Mouse (Mus musculus) liver, adult 2 months (tissue): ENCODE results near the gene Fbxl17. TPM values are rescaled to one million over a fixed set of nuclear protein-coding genes. Genes with fewer than 3 reads are reported as not detected.

Source experiments
- DNase-seq: peaks from one replicate; pipeline ENCODE4 v3.0.0-alpha.2; 2011; ENCODE audit warnings: low read depth, low spot score; ENCODE audit errors: extremely low read depth
- H3K27ac ChIP-seq: fragments of 200-500 bp; replicated peaks from 2 replicates; pipeline ENCODE4 v1.5.1; 2012; ENCODE audit warnings: low read depth, mild to moderate bottlenecking, control low read depth, inconsistent platforms, low read length; ENCODE audit not compliant: insufficient read depth
- H3K27me3 ChIP-seq: fragments of 200-500 bp; 2 replicates; pipeline ENCODE4 v1.6.1; 2012; ENCODE audit warnings: mild to moderate bottlenecking, moderate library complexity, low read length, inconsistent platforms; ENCODE audit not compliant: control insufficient read depth, insufficient read depth
- H3K36me3 ChIP-seq: fragments of 200-500 bp; 2 replicates; pipeline ENCODE4 v1.6.1; 2012; ENCODE audit warnings: low read length, inconsistent platforms; ENCODE audit not compliant: control insufficient read depth, insufficient read depth
- H3K4me1 ChIP-seq: fragments of 200-500 bp; 2 replicates; pipeline ENCODE4 v1.6.1; 2011; ENCODE audit warnings: low read length; ENCODE audit not compliant: control insufficient read depth, insufficient read depth
- H3K4me3 ChIP-seq: fragments of 200-500 bp; 2 replicates; pipeline ENCODE4 v1.5.1; 2011; ENCODE audit warnings: low read depth, mild to moderate bottlenecking, control low read depth, low read length, moderate library complexity; ENCODE audit not compliant: insufficient read depth
- H3K79me2 ChIP-seq: fragments of 200-500 bp; 2 replicates; pipeline ENCODE4 v1.6.1; 2012; ENCODE audit warnings: inconsistent platforms, mild to moderate bottlenecking, low read length, moderate library complexity; ENCODE audit not compliant: control insufficient read depth, insufficient read depth
- H3K9ac ChIP-seq: fragments of 200-500 bp; 2 replicates; pipeline ENCODE4 v1.6.1; 2012; ENCODE audit warnings: low read depth, mild to moderate bottlenecking, control low read depth, inconsistent platforms, low read length
- CTCF ChIP-seq: fragments of 200-500 bp; IDR thresholded peaks from 2 replicates; pipeline ENCODE4 v1.5.1; 2011; ENCODE audit warnings: low read depth, low read length, control low read depth
- POLR2A ChIP-seq: fragments of 200-500 bp; IDR thresholded peaks from 2 replicates; pipeline ENCODE4 v1.6.1; 2011; ENCODE audit warnings: low read length, control low read depth; ENCODE audit not compliant: insufficient read depth; ENCODE audit errors: extremely low read depth
- WGBS: fragments of 180-500 bp; shearing (Covaris S2); methylation state at CpG from one replicate; pipeline ENCODE4 v1.1.7; 2018; 5-methylcytosine and 5-hydroxymethylcytosine counted together
- polyA plus RNA-seq: library from polyadenylated mRNA; depleted of rRNA; stranded (reverse); fragments of >200 nt; gene quantifications from 2 replicates; pipeline ENCODE4 v1.2.3, GENCODE M21; 2012
- total RNA-seq: library from RNA; depleted of rRNA; stranded (reverse); fragments of >200 nt; gene quantifications from 2 replicates; pipeline ENCODE4 v1.2.3, GENCODE M21; 2014

Fbxl17 gene
- total and polyA plus RNA-seq, 2 experiments = 5.4 to 12.2 TPM

GRCm38 (mm10) chr17:63171264-63171663 lies 328.6 kb downstream of the Fbxl17 start:
- 67% methylated on average over 5 of the region's 5 CpGs for WGBS
- Histone ChIP-seq H3K27ac (no peak overlapping the region), H3K9ac (no peak overlapping the region), H3K27me3 (no peaks in the 10 kb centered on the region), H3K36me3 (no peaks in the 10 kb centered on the region), H3K4me1 (no peaks in the 10 kb centered on the region), H3K4me3 (no peak overlapping the region), H3K79me2 (no peaks in the 10 kb centered on the region; the same call in 1 of the 2 replicates)
- TF ChIP-seq POLR2A (no peak), CTCF (no peak)
- DNase-seq = no peak

GRCm38 (mm10) chr17:63168019-63168788 lies 331.6 kb downstream of the Fbxl17 start:
- Histone ChIP-seq H3K4me1 (no peaks in the 10 kb centered on the region), H3K36me3 (no peaks in the 10 kb centered on the region), H3K9ac (no peak overlapping the region), H3K79me2 (no peaks in the 10 kb centered on the region), H3K4me3 (no peak overlapping the region), H3K27me3 (no peaks in the 10 kb centered on the region), H3K27ac (no peak overlapping the region)
- 76% methylated on average over 5 of the region's 5 CpGs for WGBS
- DNase-seq = no peak
- TF ChIP-seq POLR2A = no peak
- TF ChIP-seq CTCF = no peak

GRCm38 (mm10) chr17:63167248-63167647 lies 332.6 kb downstream of the Fbxl17 start:
- Histone ChIP-seq H3K27me3 (no peaks in the 10 kb centered on the region), H3K27ac (no peak overlapping the region), H3K4me1 (no peaks in the 10 kb centered on the region), H3K4me3 (no peak overlapping the region), H3K36me3 (no peaks in the 10 kb centered on the region), H3K9ac (no peak overlapping the region), H3K79me2 (no peaks in the 10 kb centered on the region)
- TF ChIP-seq CTCF (no peak), POLR2A (no peak)
- 98% methylated on average over 3 of the region's 3 CpGs for WGBS
- DNase-seq = no peak

GRCm38 (mm10) chr17:63166692-63167091 lies 333.1 kb downstream of the Fbxl17 start:
- no peak for TF ChIP-seq CTCF
- no peak for TF ChIP-seq POLR2A
- no peak for DNase-seq
- Histone ChIP-seq H3K27ac (no peak overlapping the region), H3K27me3 (no peaks in the 10 kb centered on the region), H3K79me2 (no peaks in the 10 kb centered on the region), H3K9ac (no peak overlapping the region), H3K36me3 (no peaks in the 10 kb centered on the region), H3K4me1 (no peaks in the 10 kb centered on the region), H3K4me3 (no peak overlapping the region)
- 97% methylated on average over 3 of the region's 3 CpGs for WGBS

- 96% methylated on average over 13 of the region's 13 CpGs for WGBS
- Histone ChIP-seq H3K9ac (no peak overlapping the region), H3K36me3 (no peaks in the 10 kb centered on the region), H3K27ac (no peak overlapping the region), H3K27me3 (no peaks in the 10 kb centered on the region), H3K4me3 (no peak overlapping the region), H3K4me1 (no peaks in the 10 kb centered on the region), H3K79me2 (no peaks in the 10 kb centered on the region)
- no peak for DNase-seq
- no peak for TF ChIP-seq POLR2A
- TF ChIP-seq CTCF = no peak
These were observed 334.0 kb downstream of the Fbxl17 start for GRCm38 (mm10) chr17:63165847-63166246.

GRCm38 (mm10) chr17:63164289-63164688 lies 335.5 kb downstream of the Fbxl17 start:
- no peak overlapping the region for H3K4me3 ChIP-seq
- no peaks in the 10 kb centered on the region for H3K79me2 ChIP-seq
- H3K9ac ChIP-seq = no peak overlapping the region
- no peak for TF ChIP-seq CTCF
- TF ChIP-seq POLR2A = no peak
- DNase-seq = no peak
- no peak overlapping the region for H3K27ac ChIP-seq
- no peaks in the 10 kb centered on the region for H3K27me3 ChIP-seq
- no peaks in the 10 kb centered on the region for H3K36me3 ChIP-seq
- H3K4me1 ChIP-seq = no peaks in the 10 kb centered on the region
- 81% methylated on average over 1 of the region's 1 CpGs for WGBS
